Mouse (Mus musculus): Measurements from ENCODE around the gene Itpr3. TPM values are rescaled to one million over a fixed set of nuclear protein-coding genes. Genes with fewer than 3 reads are reported as not detected.
A peak's percentile ranks its signal among the peaks of the same experiment; 100 is the strongest.

Itpr3 gene
- polyA plus RNA-seq, 1 experiment from 2014 or later, result 2.2 TPM

DNA sequence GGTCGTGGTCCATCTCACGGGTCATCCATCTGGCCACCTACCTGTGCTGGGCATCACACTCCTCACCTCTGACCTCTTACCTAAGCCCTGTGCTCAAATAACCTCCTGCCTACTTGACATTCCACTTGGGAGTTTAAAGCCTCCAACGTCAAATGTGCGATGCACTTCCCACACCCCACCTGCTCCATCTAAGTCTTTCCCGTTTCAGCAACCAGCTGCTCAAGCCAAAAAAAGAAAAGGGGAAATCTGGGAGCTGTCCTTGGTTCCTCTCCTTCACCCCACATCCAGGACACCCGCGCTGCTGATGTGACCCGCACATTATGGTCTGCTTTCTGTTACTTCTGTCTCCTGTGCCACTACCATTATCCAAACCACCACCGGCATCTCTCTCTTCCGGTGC lies 75.1 kb downstream of the Itpr3 start:
- 84% methylated on average over 10 of the region's 10 CpGs for WGBS
- no peaks in the 10 kb centered on the region for H3K36me3 ChIP-seq (ENCODE audit: control insufficient read depth, insufficient read depth)

DNA sequence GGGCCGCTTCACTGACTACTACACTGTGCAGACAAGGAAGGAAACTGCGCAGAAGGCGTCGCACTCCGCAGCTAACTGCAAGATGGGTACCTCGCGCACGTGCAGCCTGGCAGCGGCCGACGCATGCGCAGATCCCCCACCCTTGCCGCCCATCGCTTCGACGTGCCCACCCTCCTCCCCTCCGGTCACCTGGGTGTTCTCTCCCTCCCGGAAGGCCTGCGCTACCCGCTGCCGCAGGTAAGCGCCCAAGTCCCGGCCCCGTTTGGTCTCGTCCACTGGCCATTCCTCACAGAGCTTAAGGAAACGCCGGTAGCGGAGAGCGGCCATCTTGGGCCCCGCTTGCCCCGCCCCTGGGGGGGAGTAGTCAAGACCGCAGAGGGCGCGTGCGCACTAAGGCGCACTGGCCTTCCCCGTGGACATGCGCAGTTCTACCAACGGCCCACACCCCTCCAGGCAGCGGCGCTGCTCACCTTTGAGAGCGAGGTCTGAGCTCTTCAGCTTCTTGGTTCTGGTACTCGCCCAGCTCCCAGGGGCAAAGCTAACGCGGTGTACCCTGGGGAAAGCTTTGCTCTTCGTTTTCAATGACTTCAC lies 76.5 kb downstream of the Itpr3 start, which contains the start of gene Uqcc2:
Uqcc2 (minus strand) TSS at position 366 of the 591 bp plus-strand sequence.
- Histone ChIP-seq H3K4me2 (ENCODE audit: low read depth, low read length) (peak within 1 kb of the TSS; percentile 72), H3K4me1 (ENCODE audit: control insufficient read depth, insufficient read depth, low read length) (peaks cover 21% of the 10 kb centered on the region), H3K27ac (ENCODE audit: low read length) (peak within 1 kb of the TSS; percentile 79), H3K9ac (ENCODE audit: low read length) (peak within 1 kb of the TSS; percentile 86), H3K36me3 (ENCODE audit: control insufficient read depth, insufficient read depth) (no peaks in the 10 kb centered on the region), H3K4me3 (ENCODE audit: low read length) (peak within 1 kb of the TSS; percentile 84), H3K27me3 (ENCODE audit: control insufficient read depth, insufficient read depth, low read length) (no peaks in the 10 kb centered on the region), H3K9me3 (replicated peaks; ENCODE audit: control insufficient read depth, low read length) (no peaks in the 10 kb centered on the region)
- ATAC-seq (replicated peaks; ENCODE audit: extremely low read depth, insufficient read depth, low FRiP score), result peak; percentile 97
- under 1% methylated on average over 46 of the region's 46 CpGs for WGBS

More for the DNA sequence above, 75.1 kb downstream of the Itpr3 start:
- ATAC-seq (replicated peaks; ENCODE audit: extremely low read depth, insufficient read depth, low FRiP score), result no peak
- Histone ChIP-seq H3K9ac (ENCODE audit: low read length) (no peak overlapping the region), H3K4me1 (ENCODE audit: control insufficient read depth, insufficient read depth, low read length) (peaks cover 21% of the 10 kb centered on the region), H3K27me3 (ENCODE audit: control insufficient read depth, insufficient read depth, low read length) (no peaks in the 10 kb centered on the region), H3K4me2 (ENCODE audit: low read depth, low read length) (no peak overlapping the region), H3K27ac (ENCODE audit: low read length) (no peak overlapping the region), H3K9me3 (replicated peaks; ENCODE audit: control insufficient read depth, low read length) (no peaks in the 10 kb centered on the region), H3K4me3 (ENCODE audit: low read length) (no peak overlapping the region)

DNA sequence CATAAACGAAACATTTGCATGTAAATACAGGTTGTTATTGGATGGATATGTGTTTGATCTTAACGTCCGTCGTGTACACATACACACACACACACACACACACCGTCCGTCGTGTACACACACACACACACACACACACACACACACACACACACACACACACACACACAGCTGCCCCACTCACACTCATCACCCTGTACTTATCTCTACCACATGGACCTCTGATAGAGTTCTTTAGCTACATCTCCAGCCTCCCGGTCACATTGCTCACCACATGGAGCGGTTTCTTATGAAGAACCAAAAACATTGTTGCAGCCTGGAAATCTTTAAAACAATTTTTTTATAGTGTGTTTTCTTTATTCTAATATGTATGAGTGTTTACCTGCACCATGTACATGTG lies 77.1 kb downstream of the Itpr3 start:
- H3K36me3 ChIP-seq (ENCODE audit: control insufficient read depth, insufficient read depth), result no peaks in the 10 kb centered on the region
- H3K27ac ChIP-seq (ENCODE audit: low read length), result no peak overlapping the region
- H3K9ac ChIP-seq (ENCODE audit: low read length), result peak overlapping the region; percentile 63
- H3K27me3 ChIP-seq (ENCODE audit: control insufficient read depth, insufficient read depth, low read length), result no peaks in the 10 kb centered on the region
- H3K9me3 ChIP-seq (replicated peaks; ENCODE audit: control insufficient read depth, low read length), result no peaks in the 10 kb centered on the region
- 20% methylated on average over 9 of the region's 9 CpGs for WGBS
- H3K4me3 ChIP-seq (ENCODE audit: low read length), result peak overlapping the region; percentile 84
- peak overlapping the region; percentile 72 for H3K4me2 ChIP-seq (ENCODE audit: low read depth, low read length)
- H3K4me1 ChIP-seq (ENCODE audit: control insufficient read depth, insufficient read depth, low read length), result peaks cover 21% of the 10 kb centered on the region
- no peak for ATAC-seq (replicated peaks; ENCODE audit: extremely low read depth, insufficient read depth, low FRiP score)

DNA sequence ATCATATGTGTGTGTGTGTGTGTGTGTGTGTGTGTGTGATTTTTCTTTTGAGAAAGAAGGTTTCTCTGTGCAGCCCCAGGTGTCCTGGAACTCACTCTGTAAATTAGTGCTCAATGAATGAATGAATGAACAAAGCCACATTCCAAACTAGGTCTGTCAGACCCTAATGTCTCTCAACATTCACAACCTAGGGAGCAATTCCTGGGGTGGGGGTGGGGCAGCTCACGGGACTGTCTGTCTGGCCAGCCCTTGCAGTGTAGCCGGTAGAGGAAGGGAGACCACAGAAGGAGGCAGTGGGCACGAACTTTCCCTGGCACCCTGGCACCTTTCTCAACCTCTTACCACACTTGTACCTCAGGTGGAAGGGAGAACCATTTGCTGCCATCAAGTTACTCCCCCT lies 77.6 kb downstream of the Itpr3 start:
- ATAC-seq (replicated peaks; ENCODE audit: extremely low read depth, insufficient read depth, low FRiP score), result no peak
- no peaks in the 10 kb centered on the region for H3K9me3 ChIP-seq (replicated peaks; ENCODE audit: control insufficient read depth, low read length)
- H3K27ac ChIP-seq (ENCODE audit: low read length), result no peak overlapping the region
- no peaks in the 10 kb centered on the region for H3K27me3 ChIP-seq (ENCODE audit: control insufficient read depth, insufficient read depth, low read length)
- H3K36me3 ChIP-seq (ENCODE audit: control insufficient read depth, insufficient read depth), result no peaks in the 10 kb centered on the region
- no peak overlapping the region for H3K9ac ChIP-seq (ENCODE audit: low read length)
- peaks cover 18% of the 10 kb centered on the region for H3K4me1 ChIP-seq (ENCODE audit: control insufficient read depth, insufficient read depth, low read length)
- no peak overlapping the region for H3K4me2 ChIP-seq (ENCODE audit: low read depth, low read length)
- H3K4me3 ChIP-seq (ENCODE audit: low read length), result no peak overlapping the region
- 13% methylated on average over 3 of the region's 3 CpGs for WGBS

DNA sequence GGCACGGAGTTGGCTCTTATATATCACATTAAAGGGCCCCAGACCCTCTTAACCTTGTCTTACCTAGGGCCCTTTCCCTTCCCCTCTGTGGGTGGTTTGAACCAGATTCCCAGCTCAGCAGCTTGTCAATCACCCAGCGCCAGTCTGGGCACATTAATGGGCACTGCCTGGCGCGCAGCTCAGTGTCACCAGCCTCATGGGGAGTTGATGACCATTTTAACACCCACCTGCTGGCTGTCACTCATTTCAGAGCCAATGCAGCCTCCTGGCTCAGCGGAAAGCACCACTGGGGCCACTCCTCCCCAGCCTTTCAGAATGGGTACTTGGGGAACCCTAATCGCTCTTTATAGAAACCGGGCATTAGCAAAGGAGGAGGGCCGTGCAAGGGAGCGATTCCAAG lies 81.3 kb downstream of the Itpr3 start:
- H3K27ac ChIP-seq (ENCODE audit: low read length), result no peak overlapping the region
- no peak overlapping the region for H3K4me3 ChIP-seq (ENCODE audit: low read length)
- no peak overlapping the region for H3K4me2 ChIP-seq (ENCODE audit: low read depth, low read length)
- no peaks in the 10 kb centered on the region; the same call in 1 of the 2 replicates for H3K27me3 ChIP-seq (ENCODE audit: control insufficient read depth, insufficient read depth, low read length)
- H3K36me3 ChIP-seq (ENCODE audit: control insufficient read depth, insufficient read depth), result no peaks in the 10 kb centered on the region
- no peaks in the 10 kb centered on the region for H3K9me3 ChIP-seq (replicated peaks; ENCODE audit: control insufficient read depth, low read length)
- peaks cover 6% of the 10 kb centered on the region for H3K4me1 ChIP-seq (ENCODE audit: control insufficient read depth, insufficient read depth, low read length)
- no peak for ATAC-seq (replicated peaks; ENCODE audit: extremely low read depth, insufficient read depth, low FRiP score)
- WGBS, result 76% methylated on average over 9 of the region's 9 CpGs
- no peak overlapping the region for H3K9ac ChIP-seq (ENCODE audit: low read length)

DNA sequence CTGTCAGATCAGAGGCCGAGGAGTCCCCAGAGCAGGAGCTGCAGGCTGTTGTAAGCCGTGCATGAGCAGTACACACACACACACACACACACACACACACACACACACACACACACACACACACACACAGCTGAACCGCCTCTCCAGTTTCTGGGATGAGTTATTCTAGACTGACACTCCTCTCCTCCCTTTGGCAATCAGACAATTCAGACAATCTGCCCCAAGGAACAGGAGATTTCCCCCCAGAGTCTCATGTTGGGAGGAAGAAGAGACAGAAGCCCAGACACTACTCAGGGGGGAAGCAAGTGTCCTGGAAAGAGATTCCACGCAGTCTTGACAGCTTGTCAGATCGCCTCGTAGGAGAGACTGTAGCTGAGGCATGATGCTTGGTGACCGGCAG lies 82.2 kb downstream of the Itpr3 start:
- no peak for ATAC-seq (replicated peaks; ENCODE audit: extremely low read depth, insufficient read depth, low FRiP score)
- WGBS, result 65% methylated on average over 7 of the region's 7 CpGs
- no peaks in the 10 kb centered on the region for H3K9me3 ChIP-seq (replicated peaks; ENCODE audit: control insufficient read depth, low read length)
- no peak overlapping the region for H3K4me3 ChIP-seq (ENCODE audit: low read length)
- H3K27ac ChIP-seq (ENCODE audit: low read length), result no peak overlapping the region
- no peaks in the 10 kb centered on the region for H3K36me3 ChIP-seq (ENCODE audit: control insufficient read depth, insufficient read depth)
- peaks cover under 1% of the 10 kb centered on the region; the same call in 1 of the 2 replicates for H3K4me1 ChIP-seq (ENCODE audit: control insufficient read depth, insufficient read depth, low read length)
- H3K9ac ChIP-seq (ENCODE audit: low read length), result no peak overlapping the region
- no peak overlapping the region for H3K4me2 ChIP-seq (ENCODE audit: low read depth, low read length)
- no peaks in the 10 kb centered on the region; the same call in 1 of the 2 replicates for H3K27me3 ChIP-seq (ENCODE audit: control insufficient read depth, insufficient read depth, low read length)

DNA sequence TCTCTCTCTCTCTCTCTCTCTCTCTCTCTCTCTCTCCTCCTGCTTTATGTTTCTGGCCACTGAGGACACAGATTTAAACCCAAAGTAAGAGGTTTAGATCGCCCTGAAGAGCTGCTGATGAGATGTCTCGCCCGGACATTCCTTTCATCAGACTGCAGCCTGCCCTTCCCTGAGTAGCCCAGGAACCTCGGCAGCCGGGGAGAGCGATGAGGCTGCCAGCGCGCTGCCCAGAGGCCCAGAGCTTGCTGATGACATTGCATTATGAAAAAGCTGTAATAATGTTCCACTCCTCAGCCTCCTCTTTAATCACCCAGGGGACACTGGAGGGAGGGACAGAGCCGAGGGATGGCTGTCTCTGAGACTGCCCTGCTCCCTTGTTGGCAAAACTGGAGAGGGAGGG lies 83.2 kb downstream of the Itpr3 start:
- Histone ChIP-seq H3K27me3 (ENCODE audit: control insufficient read depth, insufficient read depth, low read length) (no peaks in the 10 kb centered on the region; the same call in 1 of the 2 replicates), H3K4me3 (ENCODE audit: low read length) (no peak overlapping the region), H3K4me2 (ENCODE audit: low read depth, low read length) (no peak overlapping the region), H3K9ac (ENCODE audit: low read length) (no peak overlapping the region), H3K9me3 (replicated peaks; ENCODE audit: control insufficient read depth, low read length) (no peaks in the 10 kb centered on the region), H3K36me3 (ENCODE audit: control insufficient read depth, insufficient read depth) (no peaks in the 10 kb centered on the region), H3K27ac (ENCODE audit: low read length) (no peak overlapping the region), H3K4me1 (ENCODE audit: control insufficient read depth, insufficient read depth, low read length) (no peaks in the 10 kb centered on the region)
- ATAC-seq (replicated peaks; ENCODE audit: extremely low read depth, insufficient read depth, low FRiP score), result no peak
- 50% methylated on average over 9 of the region's 9 CpGs for WGBS

DNA sequence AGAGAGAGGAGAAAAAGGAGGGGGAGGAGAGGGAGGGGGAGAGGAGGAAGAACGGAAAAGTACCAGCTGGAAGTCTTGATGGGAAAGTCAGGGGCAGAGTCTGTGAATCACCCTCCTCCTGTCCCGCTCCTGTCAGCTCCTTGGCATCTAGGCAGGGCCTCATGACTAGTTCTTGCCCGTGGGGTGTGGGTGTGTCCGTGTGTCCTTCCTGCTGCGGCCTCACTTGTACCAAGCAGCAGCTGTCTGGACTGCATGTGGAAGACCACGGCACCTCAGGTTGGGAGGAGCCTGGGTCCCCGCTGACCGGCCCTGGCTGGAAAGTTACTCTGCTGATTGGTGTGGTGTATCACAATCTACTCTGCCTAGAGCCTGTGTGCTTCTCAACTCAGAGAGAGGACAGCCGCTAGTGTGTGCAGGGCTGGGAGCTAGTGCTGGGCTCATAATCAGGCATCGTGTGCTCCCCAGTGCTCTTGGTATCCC lies 84.9 kb downstream of the Itpr3 start:
- ATAC-seq (replicated peaks; ENCODE audit: extremely low read depth, insufficient read depth, low FRiP score), result 0 out of 2 replicates have a peak, but pooled peaks have one; percentile 23
- H3K4me1 ChIP-seq (ENCODE audit: control insufficient read depth, insufficient read depth, low read length), result no peaks in the 10 kb centered on the region
- H3K9me3 ChIP-seq (replicated peaks; ENCODE audit: control insufficient read depth, low read length), result no peaks in the 10 kb centered on the region
- H3K36me3 ChIP-seq (ENCODE audit: control insufficient read depth, insufficient read depth), result no peaks in the 10 kb centered on the region
- no peak overlapping the region for H3K9ac ChIP-seq (ENCODE audit: low read length)
- no peak overlapping the region for H3K4me3 ChIP-seq (ENCODE audit: low read length)
- H3K27me3 ChIP-seq (ENCODE audit: control insufficient read depth, insufficient read depth, low read length), result no peaks in the 10 kb centered on the region; the same call in 1 of the 2 replicates
- no peak overlapping the region for H3K4me2 ChIP-seq (ENCODE audit: low read depth, low read length)
- WGBS, result 35% methylated on average over 10 of the region's 10 CpGs
- no peak overlapping the region for H3K27ac ChIP-seq (ENCODE audit: low read length)

DNA sequence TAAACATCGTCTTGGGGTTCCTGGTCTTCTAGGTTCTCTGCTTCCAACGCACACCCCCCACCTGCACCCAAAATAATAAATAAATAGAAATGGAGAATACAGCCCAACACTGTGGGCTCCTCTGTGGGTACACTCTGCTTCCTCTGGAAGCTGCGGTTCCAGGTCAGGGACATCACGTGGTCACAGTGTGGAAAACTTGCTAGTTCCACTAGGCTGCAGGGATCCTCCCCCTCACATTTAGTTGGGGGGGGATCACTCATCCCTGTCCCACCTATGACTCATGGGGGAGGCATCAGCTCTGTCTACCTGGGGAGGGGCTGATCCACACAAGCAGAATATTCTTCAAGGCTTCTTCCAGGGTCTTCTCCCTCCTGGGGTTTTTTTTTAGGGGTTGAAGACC lies 87.0 kb downstream of the Itpr3 start:
- no peak overlapping the region for H3K4me3 ChIP-seq (ENCODE audit: low read length)
- no peak for ATAC-seq (replicated peaks; ENCODE audit: extremely low read depth, insufficient read depth, low FRiP score)
- no peak overlapping the region for H3K4me2 ChIP-seq (ENCODE audit: low read depth, low read length)
- no peak overlapping the region for H3K9ac ChIP-seq (ENCODE audit: low read length)
- H3K36me3 ChIP-seq (ENCODE audit: control insufficient read depth, insufficient read depth), result no peaks in the 10 kb centered on the region
- H3K4me1 ChIP-seq (ENCODE audit: control insufficient read depth, insufficient read depth, low read length), result no peaks in the 10 kb centered on the region
- H3K27me3 ChIP-seq (ENCODE audit: control insufficient read depth, insufficient read depth, low read length), result no peaks in the 10 kb centered on the region; the same call in 1 of the 2 replicates
- WGBS, result 80% methylated on average over 4 of the region's 4 CpGs
- H3K27ac ChIP-seq (ENCODE audit: low read length), result no peak overlapping the region
- H3K9me3 ChIP-seq (replicated peaks; ENCODE audit: control insufficient read depth, low read length), result no peaks in the 10 kb centered on the region

All from heart, embryonic 16.5 days (tissue).